Mouse (Mus musculus): ENCODE measurements at regions not wholly inside any gene's neighbourhood (a gene's known extent, or its start where the extent isn't known, plus 50 kb on each side); places are given as distances from the start of the nearest gene placed in this dataset.

DNA sequence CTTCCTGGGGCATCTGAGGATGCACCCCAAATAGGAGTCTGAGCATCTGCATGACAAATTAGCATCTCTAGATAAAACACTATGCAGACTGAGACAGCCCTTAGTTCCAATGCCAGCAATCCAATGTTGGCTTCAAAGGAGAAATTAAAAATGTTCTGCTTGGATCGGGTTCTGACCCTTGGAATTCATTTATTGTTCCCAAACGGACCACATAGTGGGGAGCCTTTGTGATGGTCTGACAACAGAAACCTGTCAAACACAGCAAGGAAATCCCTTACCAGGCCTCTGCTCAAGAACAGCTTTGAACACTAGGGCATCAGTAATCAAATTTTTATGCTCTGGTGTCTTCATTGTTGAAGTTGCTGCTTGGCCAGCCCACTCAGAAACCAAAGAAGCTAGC, 237.1 kb downstream of the Slc4a3 start:
- Histone ChIP-seq H3K4me3 (replicated peaks in 1 of 3; ENCODE audit: low read depth in 2 of 3, low read length in 2 of 3, poor library complexity in 1 of 3) (no peak overlapping the region), H3K9me3 (replicated peaks; ENCODE audit: low read length) (no peaks in the 10 kb centered on the region), H3K4me1 (ENCODE audit: control insufficient read depth in 1 of 2, insufficient read depth in 2 of 2) (no peaks in the 10 kb centered on the region), H3K79me2 (replicated peaks; ENCODE audit: control insufficient read depth, extremely low read depth, insufficient read depth, poor library complexity, severe bottlenecking) (no peaks in the 10 kb centered on the region), H3K27ac (ENCODE audit: insufficient read depth, low read depth) (no peak overlapping the region), H3K9ac (ENCODE audit: insufficient read depth, low read depth) (no peak overlapping the region), H3K27me3 (replicated peaks) (no peaks in the 10 kb centered on the region), H3K4me2 (ENCODE audit: insufficient read depth, low read depth, poor library complexity, severe bottlenecking) (no peak overlapping the region), H3K36me3 (replicated peaks in 1 of 2; ENCODE audit: control insufficient read depth in 1 of 2, insufficient read depth in 1 of 2, low read length in 1 of 2) (no peaks in the 10 kb centered on the region)
- TF ChIP-seq ZC3H11A (IDR thresholded peaks at IDR 0.05; ENCODE audit: low read depth, low read length) = no peak
- TF ChIP-seq MAX (IDR thresholded peaks at IDR 0.05; ENCODE audit: low read length) = no peak
- no peak for TF ChIP-seq ZMIZ1 (IDR thresholded peaks at IDR 0.05; ENCODE audit: low read depth, low read length)
- no peak for TF ChIP-seq E2F4 (IDR thresholded peaks at IDR 0.05; ENCODE audit: insufficient replicate concordance, low read depth, low read length)
- no peak for TF ChIP-seq NELFE (IDR thresholded peaks at IDR 0.05; ENCODE audit: low read depth, low read length)
- TF ChIP-seq KAT2A (IDR thresholded peaks at IDR 0.05; ENCODE audit: insufficient replicate concordance, low read length) = no peak
- TF ChIP-seq JUND (conservative IDR thresholded peaks at IDR 0.05; ENCODE audit: low read depth, low read length) = no peak
- TF ChIP-seq USF1 (IDR thresholded peaks at IDR 0.05; ENCODE audit: low read depth, low read length) = no peak
- no peak for TF ChIP-seq NRF1 (IDR thresholded peaks at IDR 0.05; ENCODE audit: low read depth, low read length)
- TF ChIP-seq CHD1 (IDR thresholded peaks at IDR 0.05; ENCODE audit: low read depth, low read length) = no peak
- no peak for TF ChIP-seq GABPA (IDR thresholded peaks at IDR 0.05; ENCODE audit: insufficient replicate concordance, low read depth, low read length)
- no peak for TF ChIP-seq MEF2A (IDR thresholded peaks at IDR 0.05; ENCODE audit: borderline replicate concordance, low read depth, low read length)
- TF ChIP-seq MAFK (IDR thresholded peaks at IDR 0.05; ENCODE audit: insufficient replicate concordance, low read length) = no peak
- in situ Hi-C loops (cut with MboI; ENCODE audit: low pct_ligation_motif_present, low pct_unique_long_range_greater_than_20kb, low sequenced_read_pairs) (no loop called here), dilution Hi-C loops (cut with MboI; ENCODE audit: extremely low pct_ligation_motif_present, extremely low pct_unique_long_range_greater_than_20kb, low sequenced_read_pairs) (no loop called here)
- no peak for DNase-seq (ENCODE audit: extremely low read depth)

DNA sequence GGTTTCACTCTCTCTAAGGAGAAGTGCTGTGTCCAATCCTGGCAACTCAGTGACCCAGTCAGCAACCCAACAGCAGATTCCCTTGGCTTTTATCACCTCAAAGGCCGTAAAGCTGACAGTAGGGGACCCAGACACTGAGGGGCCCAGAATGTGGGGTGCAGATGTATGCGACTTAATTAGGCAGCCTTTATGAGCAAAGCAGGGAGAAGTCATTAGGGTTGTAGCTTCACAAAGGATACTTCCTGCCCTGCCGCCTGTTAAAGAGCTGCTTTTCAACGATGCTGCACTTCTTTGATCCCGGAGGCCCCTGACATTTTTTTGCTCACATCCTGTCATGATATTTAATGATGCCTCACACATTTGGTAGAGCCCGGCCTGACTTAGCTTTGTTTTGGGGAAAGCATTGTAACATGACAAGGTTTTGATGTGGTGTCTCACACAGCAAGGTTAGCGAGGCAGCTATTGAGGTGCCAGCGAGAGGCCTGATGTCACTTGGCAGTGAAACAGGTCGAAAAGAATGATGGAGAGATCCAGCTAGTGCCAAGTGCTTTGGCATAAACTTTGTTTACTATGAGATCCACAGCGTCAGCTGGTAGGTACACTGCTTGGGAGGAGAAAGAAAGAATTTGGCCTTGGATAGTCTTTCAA, 240.2 kb downstream of the Slc4a3 start:
- no peak for DNase-seq (ENCODE audit: extremely low read depth)
- Histone ChIP-seq H3K9me3 (replicated peaks; ENCODE audit: low read length) (no peaks in the 10 kb centered on the region), H3K4me2 (ENCODE audit: insufficient read depth, low read depth, poor library complexity, severe bottlenecking) (no peak overlapping the region), H3K27ac (ENCODE audit: insufficient read depth, low read depth) (no peak overlapping the region), H3K4me1 (ENCODE audit: control insufficient read depth in 1 of 2, insufficient read depth in 2 of 2) (no peaks in the 10 kb centered on the region), H3K27me3 (replicated peaks) (no peaks in the 10 kb centered on the region), H3K4me3 (replicated peaks in 1 of 3; ENCODE audit: low read depth in 2 of 3, low read length in 2 of 3, poor library complexity in 1 of 3) (no peak overlapping the region), H3K36me3 (replicated peaks in 1 of 2; ENCODE audit: control insufficient read depth in 1 of 2, insufficient read depth in 1 of 2, low read length in 1 of 2) (no peaks in the 10 kb centered on the region), H3K79me2 (replicated peaks; ENCODE audit: control insufficient read depth, extremely low read depth, insufficient read depth, poor library complexity, severe bottlenecking) (no peaks in the 10 kb centered on the region), H3K9ac (ENCODE audit: insufficient read depth, low read depth) (no peak overlapping the region)
- dilution Hi-C loops (cut with MboI; ENCODE audit: extremely low pct_ligation_motif_present, extremely low pct_unique_long_range_greater_than_20kb, low sequenced_read_pairs) (no loop called here), in situ Hi-C loops (cut with MboI; ENCODE audit: low pct_ligation_motif_present, low pct_unique_long_range_greater_than_20kb, low sequenced_read_pairs) (no loop called here)
- no peak for TF ChIP-seq MAZ (IDR thresholded peaks at IDR 0.05; ENCODE audit: low read depth, low read length)
- TF ChIP-seq ZMIZ1 (IDR thresholded peaks at IDR 0.05; ENCODE audit: low read depth, low read length) = no peak
- TF ChIP-seq POLR2AphosphoS2 (IDR thresholded peaks at IDR 0.05; ENCODE audit: low read depth, low read length) = no peak
- no peak for TF ChIP-seq CHD1 (IDR thresholded peaks at IDR 0.05; ENCODE audit: low read depth, low read length)
- no peak for TF ChIP-seq ETS1 (conservative IDR thresholded peaks at IDR 0.05; ENCODE audit: low read depth, low read length)
- no peak for TF ChIP-seq EP300 (IDR thresholded peaks at IDR 0.05; ENCODE audit: low read length)
- TF ChIP-seq MAX (IDR thresholded peaks at IDR 0.05; ENCODE audit: low read length) = no peak
- TF ChIP-seq JUND (conservative IDR thresholded peaks at IDR 0.05; ENCODE audit: low read depth, low read length) = no peak
- TF ChIP-seq NRF1 (IDR thresholded peaks at IDR 0.05; ENCODE audit: low read depth, low read length) = no peak
- TF ChIP-seq IRF4 (IDR thresholded peaks at IDR 0.05; ENCODE audit: low read depth, low read length) = no peak

Measured in CH12.LX (cell line).